Mouse (Mus musculus) midbrain, embryonic 11.5 days (tissue): Measurements from ENCODE around the gene Vwde. TPM values are rescaled to one million over a fixed set of nuclear protein-coding genes. Genes with fewer than 3 reads are reported as not detected.

Experiments
- ATAC-seq: fragments of 200-750 bp; cut with Nextera tagmentation; 2 replicates; pipeline ENCODE4 v1.8.0; 2017; ENCODE audit warnings: moderate TSS enrichment, moderate library complexity; ENCODE audit not compliant: low FRiP score
- DNase-seq: peaks from one replicate; pipeline ENCODE4 v3.0.0; 2015; ENCODE audit warnings: low spot score; ENCODE audit errors: missing footprints
- H3K27ac ChIP-seq: fragments of 300-500 bp; sonication (generic); 2 replicates; pipeline ENCODE4 v1.5.1; 2014; ENCODE audit warnings: low read depth, low read length
- H3K27me3 ChIP-seq: fragments of 300-500 bp; sonication (generic); 2 replicates; pipeline ENCODE4 v1.6.1; 2014; ENCODE audit warnings: mild to moderate bottlenecking, low read length, moderate library complexity, mixed read lengths; ENCODE audit not compliant: control insufficient read depth, insufficient read depth
- H3K36me3 ChIP-seq: fragments of 300-500 bp; sonication (generic); 2 replicates; pipeline ENCODE4 v1.6.1; 2014; ENCODE audit warnings: mild to moderate bottlenecking, low read length, moderate library complexity, mixed read lengths; ENCODE audit not compliant: control insufficient read depth, insufficient read depth
- H3K4me1 ChIP-seq: fragments of 300-500 bp; sonication (generic); 2 replicates; pipeline ENCODE4 v1.6.1; 2014; ENCODE audit warnings: low read length; ENCODE audit not compliant: control insufficient read depth, insufficient read depth
- H3K4me2 ChIP-seq: fragments of 300-500 bp; sonication (generic); 2 replicates; pipeline ENCODE4 v1.6.1; 2014; ENCODE audit warnings: mild to moderate bottlenecking, moderate library complexity
- H3K4me3 ChIP-seq: fragments of 300-500 bp; sonication (generic); 2 replicates; pipeline ENCODE4 v1.5.1; 2014; ENCODE audit warnings: low read depth, low read length
- H3K9ac ChIP-seq: fragments of 300-500 bp; sonication (generic); 2 replicates; pipeline ENCODE4 v1.6.1; 2014; ENCODE audit warnings: low read length
- H3K9me3 ChIP-seq: fragments of 300-500 bp; sonication (generic); 2 replicates; pipeline ENCODE4 v1.6.1; 2016; ENCODE audit warnings: low read length; ENCODE audit not compliant: control insufficient read depth
- WGBS: fragments of 180-500 bp; shearing (Covaris S2); extraction: QIAGEN DNeasy Blood & Tissue Kit; methylation state at CpG from one replicate; pipeline ENCODE4 v1.1.7; 2014; 5-methylcytosine and 5-hydroxymethylcytosine counted together
- polyA plus RNA-seq: library from polyadenylated mRNA; unstranded; fragments of >200 nt; fragmentation: Nextera tagmentation; extraction: Ambion mirVana; gene quantifications from 2 replicates; pipeline ENCODE4 v1.2.1, GENCODE M21; 2014

Vwde gene
- 0.10 and 0.19 TPM in 2 replicates for polyA plus RNA-seq

DNA sequence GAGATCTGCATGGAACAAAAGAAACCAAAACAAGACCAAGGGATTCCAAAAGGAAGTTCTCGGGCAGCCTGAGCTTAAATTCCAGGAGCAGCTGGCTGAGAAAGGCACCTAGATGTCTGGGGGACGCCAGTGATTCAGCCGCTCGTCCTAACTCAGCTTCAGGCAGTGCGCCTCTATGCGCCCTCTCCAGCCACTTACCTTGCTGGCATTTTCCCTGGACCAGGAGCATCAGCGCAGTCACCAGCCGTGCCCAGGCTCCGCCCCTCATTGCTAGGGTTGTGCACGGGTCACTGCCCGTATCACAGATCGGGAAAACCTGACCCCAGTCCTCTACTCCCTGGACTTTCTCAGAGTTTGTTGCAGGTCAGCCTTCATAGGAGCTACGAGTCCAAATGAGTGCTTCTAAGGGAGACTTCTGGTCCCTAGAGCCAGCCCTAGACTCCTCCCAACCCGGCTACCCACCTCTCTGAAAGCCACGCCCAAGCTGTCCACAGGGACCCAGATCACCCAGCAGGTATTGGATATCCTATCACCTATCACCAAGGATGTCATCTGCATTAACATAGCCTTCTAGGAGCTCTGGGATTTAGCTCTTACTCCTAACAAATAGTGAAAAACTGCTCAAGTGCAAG, at the start of gene Vwde:
Gene Vwde, minus strand, starts transcription at position 370 of the 632 bp plus-strand sequence.
- Histone ChIP-seq H3K27me3 (no peaks in the 10 kb centered on the region), H3K27ac (no peak within 1 kb of the TSS), H3K9ac (no peak within 1 kb of the TSS), H3K9me3 (no peaks in the 10 kb centered on the region), H3K4me2 (peak within 1 kb of the TSS; percentile 36), H3K4me1 (no peaks in the 10 kb centered on the region), H3K4me3 (0 out of 2 replicates have a peak within 1 kb of the TSS, but pooled peaks have one; percentile 11), H3K36me3 (no peaks in the 10 kb centered on the region)
- 38% methylated on average over 15 of the region's 15 CpGs for WGBS
- DNase-seq, result peak; percentile 88
- ATAC-seq, result peak; percentile 63; the same call in 1 of the 2 replicates

- H3K4me3 ChIP-seq, result no peak overlapping the region
- no peak overlapping the region for H3K4me2 ChIP-seq
- WGBS, result 84% methylated on average over 4 of the region's 4 CpGs
- no peaks in the 10 kb centered on the region for H3K27me3 ChIP-seq
- no peak overlapping the region for H3K9ac ChIP-seq
- H3K36me3 ChIP-seq, result no peaks in the 10 kb centered on the region
- DNase-seq, result no peak
- no peaks in the 10 kb centered on the region for H3K9me3 ChIP-seq
- no peaks in the 10 kb centered on the region for H3K4me1 ChIP-seq
- no peak overlapping the region for H3K27ac ChIP-seq
- no peak for ATAC-seq
Measured at GRCm38 (mm10) chr6:13255341-13255740, 30.6 kb upstream of the Vwde start.

GRCm38 (mm10) chr6:13248317-13248969, 23.7 kb upstream of the Vwde start:
- H3K4me1 ChIP-seq, result no peaks in the 10 kb centered on the region
- H3K36me3 ChIP-seq, result no peaks in the 10 kb centered on the region
- no peak overlapping the region for H3K4me3 ChIP-seq
- no peak overlapping the region for H3K27ac ChIP-seq
- ATAC-seq, result peak; percentile 73; the same call in 1 of the 2 replicates
- WGBS, result 74% methylated on average over 4 of the region's 4 CpGs
- H3K27me3 ChIP-seq, result no peaks in the 10 kb centered on the region
- H3K9ac ChIP-seq, result no peak overlapping the region
- no peak for DNase-seq
- H3K9me3 ChIP-seq, result no peaks in the 10 kb centered on the region
- H3K4me2 ChIP-seq, result no peak overlapping the region

- WGBS, result 62% methylated on average over 6 of the region's 6 CpGs
- H3K4me3 ChIP-seq, result no peak overlapping the region
- ATAC-seq, result peak; percentile 70; the same call in 1 of the 2 replicates
- no peak overlapping the region for H3K4me2 ChIP-seq
- no peaks in the 10 kb centered on the region for H3K36me3 ChIP-seq
- no peaks in the 10 kb centered on the region for H3K4me1 ChIP-seq
- H3K27me3 ChIP-seq, result no peaks in the 10 kb centered on the region
- H3K9ac ChIP-seq, result no peak overlapping the region
- no peak overlapping the region for H3K27ac ChIP-seq
- H3K9me3 ChIP-seq, result no peaks in the 10 kb centered on the region
- no peak for DNase-seq
Measured at GRCm38 (mm10) chr6:13206157-13206556, 18.6 kb downstream of the Vwde start.

DNA sequence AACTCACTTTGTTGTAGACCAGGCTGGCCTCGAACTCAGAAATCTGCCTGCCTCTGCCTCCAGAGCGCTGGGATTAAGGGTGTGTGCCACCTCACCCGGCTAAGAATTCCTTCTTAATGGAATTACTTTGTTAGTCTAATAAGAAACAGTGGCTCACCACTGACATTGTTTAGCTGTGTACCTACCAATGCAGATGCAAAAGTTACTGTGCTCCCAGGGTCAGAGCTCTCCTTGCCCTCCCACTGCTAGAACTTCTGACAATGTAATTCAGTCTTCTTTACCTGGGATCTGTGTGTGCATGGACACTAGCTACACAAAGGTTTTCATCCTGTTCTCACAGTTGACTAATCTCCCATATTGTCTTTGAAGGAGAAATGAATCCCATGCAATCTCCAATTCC, 27.3 kb downstream of the Vwde start:
- H3K9me3 ChIP-seq, result no peaks in the 10 kb centered on the region
- ATAC-seq (no peak), DNase-seq (no peak)
- 88% methylated on average over 3 of the region's 3 CpGs for WGBS
- H3K9ac ChIP-seq, result no peak overlapping the region
- H3K4me1 ChIP-seq, result no peaks in the 10 kb centered on the region
- H3K4me3 ChIP-seq, result no peak overlapping the region
- H3K27ac ChIP-seq, result no peak overlapping the region
- H3K4me2 ChIP-seq, result no peak overlapping the region
- H3K36me3 ChIP-seq, result no peaks in the 10 kb centered on the region
- no peaks in the 10 kb centered on the region for H3K27me3 ChIP-seq

- Histone ChIP-seq H3K4me3 (no peak overlapping the region), H3K4me2 (no peak overlapping the region), H3K27me3 (no peaks in the 10 kb centered on the region), H3K27ac (no peak overlapping the region), H3K9ac (no peak overlapping the region), H3K9me3 (no peaks in the 10 kb centered on the region), H3K36me3 (no peaks in the 10 kb centered on the region), H3K4me1 (no peaks in the 10 kb centered on the region)
- no peak for ATAC-seq
- WGBS, result 90% methylated on average over 11 of the region's 11 CpGs
- no peak for DNase-seq
Measured at GRCm38 (mm10) chr6:13186836-13187235, 37.9 kb downstream of the Vwde start.

- WGBS, result 85% methylated on average over 3 of the region's 3 CpGs
- Histone ChIP-seq H3K4me2 (no peak overlapping the region), H3K4me3 (no peak overlapping the region), H3K27ac (no peak overlapping the region), H3K27me3 (no peaks in the 10 kb centered on the region), H3K36me3 (no peaks in the 10 kb centered on the region), H3K9ac (no peak overlapping the region), H3K9me3 (no peaks in the 10 kb centered on the region), H3K4me1 (no peaks in the 10 kb centered on the region)
- ATAC-seq, result no peak
- no peak for DNase-seq
Measured at GRCm38 (mm10) chr6:13180061-13180460, 44.7 kb downstream of the Vwde start.

- ATAC-seq (no peak), DNase-seq (no peak)
- H3K9ac ChIP-seq, result no peak overlapping the region
- H3K4me1 ChIP-seq, result no peaks in the 10 kb centered on the region
- 85% methylated on average over 3 of the region's 3 CpGs for WGBS
- no peak overlapping the region for H3K27ac ChIP-seq
- no peaks in the 10 kb centered on the region for H3K36me3 ChIP-seq
- H3K4me3 ChIP-seq, result no peak overlapping the region
- H3K9me3 ChIP-seq, result no peaks in the 10 kb centered on the region
- H3K4me2 ChIP-seq, result no peak overlapping the region
- H3K27me3 ChIP-seq, result no peaks in the 10 kb centered on the region
Measured at GRCm38 (mm10) chr6:13169459-13170150, 55.2 kb downstream of the Vwde start.
